Mouse (Mus musculus): ENCODE measurements at regions not wholly inside any gene's neighbourhood (a gene's known extent, or its start where the extent isn't known, plus 50 kb on each side); places are given as distances from the start of the nearest gene placed in this dataset.

DNA sequence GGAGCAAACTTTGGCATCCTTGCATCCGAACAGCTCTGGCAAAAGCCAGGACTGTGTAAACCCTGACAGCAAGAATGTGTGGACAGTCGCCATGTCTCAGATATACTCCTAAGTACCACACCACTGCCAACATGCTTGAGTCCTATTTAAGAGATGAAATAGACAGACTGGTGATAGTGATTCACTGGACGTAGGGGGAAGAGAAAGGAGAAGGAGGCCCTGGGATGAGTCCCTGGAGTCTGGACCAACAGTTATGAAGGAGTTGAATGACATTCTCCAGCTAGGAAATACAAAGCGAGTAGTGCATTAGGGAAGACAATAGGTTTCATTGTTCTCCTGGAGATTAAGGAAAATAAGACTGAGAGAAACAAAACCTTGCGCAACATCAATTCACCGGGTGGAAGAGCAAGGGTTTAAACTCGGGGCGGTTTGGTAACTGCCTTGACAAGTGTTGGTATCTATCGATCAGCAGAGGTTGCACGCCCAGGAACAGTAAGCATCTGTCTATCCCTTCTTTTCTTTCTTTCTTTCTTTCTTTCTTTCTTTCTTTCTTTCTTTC is 54.3 kb upstream of the Nrbf2 start:
- no peak for DNase-seq

DNA sequence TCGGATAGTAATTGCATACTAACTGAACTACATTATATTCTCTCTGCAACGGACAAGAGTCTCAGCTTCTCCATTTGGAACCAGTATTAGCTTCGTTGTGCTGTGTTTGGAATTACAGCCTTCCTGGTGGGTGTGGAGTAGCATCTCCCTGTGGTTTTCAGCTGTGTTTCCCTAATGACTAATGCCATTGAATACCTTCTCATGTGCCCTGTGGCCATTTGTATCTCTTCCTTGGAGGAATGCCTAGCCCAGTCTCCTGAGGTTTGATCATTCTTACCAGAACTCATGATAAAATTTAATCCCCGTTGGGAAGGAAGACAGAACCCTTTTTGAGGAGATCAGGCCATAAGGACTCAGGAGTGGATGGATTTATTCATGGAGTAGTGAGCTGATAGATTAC is 59.6 kb upstream of the Nrbf2 start:
- DNase-seq, result no peak

DNA sequence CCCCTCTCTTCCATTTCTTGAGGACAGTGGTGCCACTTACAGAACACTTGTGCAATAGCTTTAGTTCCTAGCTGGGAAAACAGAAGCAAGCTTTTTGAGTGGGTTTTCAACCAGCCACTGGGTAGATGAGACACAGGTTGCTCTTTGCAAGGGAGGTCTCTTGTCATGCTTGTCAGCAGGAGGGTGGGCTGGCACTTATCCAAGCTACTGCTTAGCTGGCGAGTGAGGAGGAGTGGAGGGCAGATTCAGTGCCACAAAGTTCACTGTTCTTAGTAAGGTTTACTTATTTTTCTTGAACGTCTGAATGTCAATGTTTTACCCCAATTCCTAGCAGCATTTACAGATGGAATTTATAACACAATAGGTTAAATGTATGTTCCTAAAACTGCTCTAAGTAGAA is 65.9 kb upstream of the Nrbf2 start:
- DNase-seq, result no peak

DNA sequence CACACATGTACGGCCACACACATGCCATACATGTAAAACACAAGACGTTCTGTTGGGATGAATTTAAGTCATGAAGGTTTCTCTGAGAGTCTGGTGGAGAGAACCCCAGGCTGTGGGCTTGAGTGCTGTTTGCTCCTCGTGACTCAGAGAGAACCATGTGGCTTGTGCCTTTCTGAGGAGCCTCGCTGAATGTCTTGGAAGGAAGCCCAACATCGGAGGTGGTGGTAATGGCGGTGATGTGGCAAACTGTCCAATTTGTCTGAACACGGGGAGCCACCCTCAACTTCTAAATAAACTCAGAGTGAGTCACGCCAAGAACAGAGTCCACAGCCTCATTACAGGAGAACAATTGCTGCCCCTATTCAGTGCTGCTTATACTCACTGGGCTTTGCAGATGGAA is 75.7 kb upstream of the Nrbf2 start:
- no peak for DNase-seq

DNA sequence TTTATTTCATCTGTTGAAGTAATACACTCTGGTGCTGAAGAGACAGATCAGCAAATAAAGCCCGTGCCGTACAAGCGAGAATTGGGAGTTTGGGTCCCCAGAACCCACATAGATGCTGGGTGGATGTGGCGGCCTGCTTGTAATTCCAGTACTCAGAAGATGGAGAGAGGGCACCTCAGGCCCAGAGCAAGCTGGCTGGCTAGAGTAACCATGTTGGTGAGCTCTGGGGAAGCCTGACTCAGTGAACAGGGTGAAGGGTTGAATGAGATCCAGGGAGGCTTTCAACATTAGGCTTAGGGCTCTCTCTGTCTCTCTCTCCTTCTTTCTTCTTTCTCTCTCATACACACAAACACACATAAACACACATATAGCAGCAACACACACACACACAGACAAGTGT is 76.2 kb upstream of the Nrbf2 start:
- no peak for DNase-seq

DNA sequence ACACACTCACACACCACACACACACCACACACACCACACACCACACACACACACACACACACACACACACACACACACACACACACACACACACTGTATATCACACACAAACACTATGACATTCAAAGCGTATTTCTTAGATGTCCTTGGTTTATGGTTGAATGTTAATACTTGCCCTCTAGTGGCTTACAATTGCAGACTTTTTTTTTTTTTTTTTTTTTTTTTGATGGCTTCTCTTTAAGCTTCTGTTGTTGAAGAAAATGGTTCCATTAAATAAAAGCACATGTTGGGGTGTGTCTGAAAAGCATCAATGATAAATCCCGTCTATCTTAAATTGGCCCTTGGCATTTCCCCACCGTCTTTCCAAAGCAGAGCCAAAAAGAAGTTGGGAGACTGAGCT is 79.5 kb upstream of the Nrbf2 start:
- no peak for DNase-seq

DNA sequence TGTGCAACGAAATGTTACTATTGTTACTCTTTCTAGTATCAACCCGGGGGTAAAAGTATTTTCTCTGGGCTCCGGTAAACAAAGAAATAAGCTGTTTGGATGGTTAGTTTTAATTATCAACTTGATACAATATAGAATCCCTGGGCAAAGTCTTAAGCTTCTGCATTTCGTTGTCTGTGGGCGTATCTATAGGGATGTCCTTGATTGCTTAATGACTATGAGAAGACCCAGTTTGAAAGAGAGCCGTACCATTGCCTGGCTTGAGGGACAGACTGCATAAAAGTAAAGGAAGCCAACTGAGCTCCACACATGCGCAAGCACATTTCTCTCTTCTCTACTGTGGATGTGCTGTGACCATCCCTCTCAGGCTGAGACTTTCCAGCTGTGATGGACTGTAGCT is 80.1 kb upstream of the Nrbf2 start:
- DNase-seq, result no peak

DNA sequence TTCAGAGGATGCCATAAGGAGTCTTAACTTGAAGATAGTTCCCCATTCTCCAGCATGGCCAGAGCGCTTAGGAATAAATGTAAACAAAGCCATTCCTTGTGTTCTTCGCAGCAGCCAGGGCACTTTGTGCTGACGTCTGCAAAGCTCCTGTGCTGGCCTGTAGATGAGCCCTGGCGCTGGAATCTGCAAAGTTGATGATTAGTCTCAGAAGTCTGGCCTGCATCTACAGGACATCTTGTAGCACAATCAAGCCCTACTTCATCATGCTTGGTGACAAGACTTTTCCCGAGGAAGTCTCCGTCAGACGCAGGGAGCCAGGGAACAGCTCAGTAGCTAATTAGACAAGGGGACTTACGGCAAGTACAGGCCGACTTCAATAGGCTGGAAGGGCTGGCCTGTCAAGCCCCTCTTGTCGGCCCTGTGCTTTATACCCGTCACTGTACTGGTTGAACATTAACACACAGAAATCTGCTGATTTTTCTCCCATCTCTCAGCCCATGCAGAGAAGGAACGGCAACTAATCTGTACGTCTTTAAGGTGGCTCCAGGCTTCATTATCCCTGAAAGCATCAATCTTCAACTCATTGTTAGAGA is 87.6 kb upstream of the Nrbf2 start:
- DNase-seq, result no peak

DNA sequence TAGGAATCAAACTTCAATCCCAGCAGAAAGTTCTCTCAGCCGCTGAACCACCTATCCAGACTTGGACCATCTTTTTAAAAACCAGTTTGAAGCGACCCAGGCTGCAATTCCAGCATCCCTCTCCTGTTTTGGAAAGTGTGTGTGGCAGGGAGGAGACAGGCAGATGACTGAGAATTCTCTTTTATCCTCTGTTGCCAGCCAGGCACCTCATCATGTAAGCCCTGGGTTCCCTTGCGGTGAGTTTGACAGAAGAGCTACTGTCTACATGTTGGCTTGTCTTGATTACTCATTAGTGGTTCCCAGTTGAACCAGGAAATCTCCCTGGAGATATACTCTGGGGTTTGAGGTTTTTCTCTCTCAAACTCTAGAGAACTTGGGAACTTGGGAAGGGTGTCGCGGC is 91.5 kb upstream of the Nrbf2 start:
- DNase-seq, result no peak

DNA sequence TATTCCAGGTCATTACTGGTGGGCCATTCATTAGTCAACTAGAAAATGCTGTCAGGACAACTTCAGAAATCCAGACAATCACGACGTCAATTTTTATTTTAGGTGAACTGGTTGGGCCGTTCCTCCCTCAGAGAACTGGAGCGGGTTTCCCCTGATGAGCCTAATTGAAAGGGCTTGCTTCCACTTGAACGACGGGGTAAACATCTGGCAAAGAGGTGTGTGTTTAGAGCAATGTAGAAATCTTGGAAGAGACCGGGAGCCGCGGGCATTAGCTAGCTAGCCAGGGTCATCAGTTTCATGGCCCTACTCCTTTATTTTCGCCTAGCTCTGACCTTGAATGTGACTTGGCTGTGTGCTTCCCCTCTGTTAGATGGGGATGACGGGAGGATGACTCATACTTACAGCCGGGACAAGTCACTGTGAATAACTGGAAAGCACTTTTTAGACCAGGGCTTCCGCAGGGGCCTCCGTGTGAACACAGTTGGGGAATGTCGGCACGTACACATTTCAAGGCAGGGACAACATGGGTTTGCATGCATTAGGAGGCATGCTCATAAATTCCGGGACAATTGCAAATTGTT is 92.6 kb upstream of the Nrbf2 start:
- no peak for DNase-seq

DNA sequence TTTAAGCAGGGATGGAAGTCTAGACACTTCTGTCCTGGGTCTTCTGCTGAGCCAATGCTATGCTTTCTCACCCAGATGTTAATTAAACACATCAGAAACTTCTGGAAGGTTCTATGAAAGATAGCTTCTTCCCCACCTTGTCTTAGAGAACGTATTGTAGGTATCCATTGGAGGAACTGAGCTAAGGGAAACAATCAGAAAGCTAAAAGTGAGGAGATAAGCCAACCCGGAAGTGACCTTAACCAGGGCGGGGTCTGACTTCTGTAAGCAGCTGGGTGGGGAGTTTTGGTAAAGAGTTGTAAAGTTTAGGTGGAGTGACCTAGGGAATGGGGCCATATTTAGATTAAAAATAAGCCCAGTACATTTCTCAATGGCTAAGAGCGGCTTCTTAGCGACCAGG is 95.1 kb upstream of the Nrbf2 start:
- DNase-seq, result no peak

DNA sequence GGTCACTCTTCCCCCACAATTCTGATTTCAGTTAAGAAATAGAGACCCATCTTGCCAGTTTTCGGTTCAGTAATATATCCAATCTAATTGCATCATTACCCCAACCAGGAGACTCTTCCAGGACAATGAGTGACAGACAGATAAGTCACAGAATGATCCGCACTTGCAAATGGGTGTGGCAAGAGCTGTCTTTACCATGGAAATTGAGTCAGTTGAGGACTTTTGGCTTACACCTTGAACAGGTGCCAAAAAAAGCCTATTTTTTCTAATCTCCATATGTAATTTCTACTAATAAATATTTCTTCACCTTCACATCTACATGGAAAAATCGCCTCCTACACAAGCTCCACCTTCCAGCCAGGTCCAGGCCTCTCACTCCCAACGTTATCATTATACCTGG is 98.2 kb upstream of the Nrbf2 start:
- DNase-seq, result no peak

DNA sequence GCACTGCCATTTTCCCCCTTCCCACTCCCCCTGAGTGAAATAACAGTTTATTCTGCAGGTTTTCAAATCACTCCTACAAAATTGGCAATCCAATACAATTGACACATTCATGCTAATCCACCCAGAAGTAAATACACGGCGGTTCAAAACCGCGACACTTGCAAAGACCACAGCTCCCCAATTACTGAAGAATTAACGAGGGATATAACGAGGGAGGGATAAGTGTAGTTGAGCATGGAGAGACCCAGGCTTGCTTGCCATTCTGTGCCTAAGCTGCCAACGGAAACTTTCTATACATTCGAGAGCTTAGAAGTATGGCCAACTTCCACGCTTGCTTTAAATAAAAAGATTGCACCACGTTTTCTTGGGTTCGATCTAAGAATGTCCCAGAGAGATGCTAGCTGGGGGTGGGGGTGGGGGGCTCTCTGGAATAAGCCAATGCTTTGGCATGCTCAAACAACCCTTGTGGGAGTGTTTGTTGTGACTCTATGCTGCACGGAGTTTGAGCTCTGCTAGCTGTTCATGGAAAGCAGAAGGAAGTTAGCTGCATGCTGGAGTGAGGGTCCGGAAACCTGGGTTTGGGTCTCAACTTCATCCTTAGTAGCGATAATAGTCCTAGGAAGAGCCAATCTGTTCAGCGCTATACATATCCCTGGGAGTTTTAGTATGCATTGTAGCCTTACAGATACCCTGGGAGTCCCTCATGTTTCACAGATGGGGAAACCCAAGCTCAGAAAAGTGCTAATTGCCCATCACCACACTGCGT is 98.9 kb upstream of the Nrbf2 start:
- no peak for DNase-seq

DNA sequence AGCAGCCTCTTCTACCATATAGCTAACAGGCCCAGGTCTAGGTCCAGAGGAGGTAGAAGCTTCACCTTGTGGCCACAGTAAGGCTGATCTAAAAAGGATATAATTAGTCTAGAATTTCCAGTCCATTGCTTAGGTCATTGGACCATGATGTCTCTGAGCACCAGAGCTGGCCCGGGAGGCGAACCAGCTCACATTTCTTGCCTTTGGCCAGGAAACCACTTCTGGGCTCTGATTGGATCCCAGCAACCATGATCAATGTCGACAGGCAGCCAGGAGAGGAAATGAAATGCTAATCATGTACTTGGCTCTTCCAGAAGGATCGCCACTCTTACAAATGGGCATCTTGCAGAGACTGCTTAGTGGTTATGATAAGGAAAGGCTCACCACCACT is 99.5 kb upstream of the Nrbf2 start:
- DNase-seq, result no peak

DNA sequence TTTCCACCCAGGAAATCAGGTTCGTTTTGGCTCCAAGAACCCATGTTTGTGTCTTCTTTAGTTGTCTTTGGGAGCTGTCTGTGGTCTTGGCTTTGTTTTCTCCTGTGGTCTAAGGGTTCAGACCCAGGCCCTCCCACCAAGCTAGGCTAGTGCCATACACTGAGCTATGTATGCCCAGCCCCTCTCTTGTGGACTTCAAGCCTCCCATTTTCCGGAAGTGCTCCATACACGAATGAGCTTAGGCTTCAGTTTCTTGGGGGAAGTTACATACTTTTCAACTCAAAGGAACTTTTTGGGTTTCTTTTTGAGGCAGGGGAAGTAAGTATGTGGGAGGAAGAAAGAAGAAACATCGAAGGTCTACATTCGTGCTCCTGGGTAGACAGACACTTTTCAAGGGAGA is 100.9 kb upstream of the Nrbf2 start:
- no peak for DNase-seq

DNA sequence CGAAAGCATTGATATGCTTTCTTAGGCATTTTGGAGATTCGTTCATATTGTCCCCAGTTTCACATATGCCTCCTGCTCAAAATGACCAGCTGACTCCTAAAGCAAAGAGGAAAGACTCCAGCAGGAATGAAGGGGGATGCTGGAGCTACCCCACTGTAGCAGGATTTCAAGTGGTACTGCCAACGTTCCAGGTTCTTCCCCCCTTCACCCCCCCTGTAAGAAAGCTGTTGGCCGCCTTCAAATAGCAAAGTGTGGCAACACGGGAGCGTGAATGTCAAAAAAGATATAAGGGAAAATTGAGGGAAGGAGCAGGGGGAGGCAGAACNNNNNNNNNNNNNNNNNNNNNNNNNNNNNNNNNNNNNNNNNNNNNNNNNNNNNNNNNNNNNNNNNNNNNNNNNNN is 103.7 kb upstream of the Nrbf2 start:
- no peak for DNase-seq

DNA sequence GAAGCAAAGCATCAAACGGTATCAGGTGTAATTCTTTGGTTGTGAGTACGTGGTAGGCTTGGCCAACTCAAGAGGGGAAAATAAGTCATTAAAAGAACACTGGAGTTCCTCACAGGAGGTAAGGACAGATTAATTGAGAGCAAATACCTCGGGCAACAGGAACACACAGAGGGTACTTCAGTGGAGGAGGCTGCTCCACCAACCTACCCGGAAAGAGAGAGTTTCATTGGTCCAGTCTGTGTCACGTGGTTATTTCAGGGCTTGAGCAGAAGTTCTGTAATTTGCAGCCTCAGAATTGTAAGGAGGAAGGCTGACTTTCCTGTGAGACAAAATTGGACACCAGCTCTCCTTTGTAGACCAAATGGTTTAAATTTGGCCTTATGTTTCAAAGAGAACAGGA is 115.3 kb upstream of the Nrbf2 start:
- peak; percentile 38 to 59 for DNase-seq

DNA sequence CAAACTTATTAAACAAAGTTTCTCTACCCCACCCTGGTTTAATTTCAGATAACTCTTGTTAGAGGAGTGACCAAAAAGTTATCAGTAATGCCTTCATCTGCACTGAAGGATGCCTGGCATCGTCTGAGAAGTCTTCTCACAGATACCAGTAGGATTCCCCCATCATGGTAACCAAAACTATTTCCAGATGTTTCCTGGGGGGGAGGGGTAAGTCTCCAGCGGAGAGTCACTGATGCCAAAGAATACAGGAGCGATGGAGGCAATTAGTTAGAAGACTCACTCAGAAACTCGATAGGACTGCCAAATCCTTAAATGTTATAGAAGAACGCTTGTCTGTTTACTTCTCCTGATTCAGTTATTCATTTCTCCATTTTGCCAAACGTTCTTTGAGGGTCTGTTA is 116.3 kb upstream of the Nrbf2 start:
- DNase-seq, result no peak

DNA sequence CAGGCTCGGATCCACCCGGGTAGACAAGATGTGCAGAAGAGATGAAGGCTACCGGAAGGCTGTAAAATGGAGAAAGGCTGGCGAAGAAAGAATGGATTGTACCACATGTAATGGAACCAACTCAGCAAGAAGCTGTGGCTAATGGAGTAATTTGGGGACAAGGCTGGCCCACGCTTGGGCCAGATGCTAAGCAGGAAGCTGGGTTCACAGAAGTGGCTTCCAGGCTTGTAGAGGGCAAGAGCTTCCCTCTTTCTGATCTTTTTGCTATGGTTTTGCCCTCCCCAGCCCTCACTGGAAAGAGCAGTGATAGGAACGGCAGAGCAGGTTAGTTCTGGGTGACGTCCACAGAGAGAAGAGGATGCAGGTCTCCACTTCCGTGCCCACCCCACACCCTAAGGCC is 117.7 kb upstream of the Egr2 start:
- DNase-seq, result no peak

DNA sequence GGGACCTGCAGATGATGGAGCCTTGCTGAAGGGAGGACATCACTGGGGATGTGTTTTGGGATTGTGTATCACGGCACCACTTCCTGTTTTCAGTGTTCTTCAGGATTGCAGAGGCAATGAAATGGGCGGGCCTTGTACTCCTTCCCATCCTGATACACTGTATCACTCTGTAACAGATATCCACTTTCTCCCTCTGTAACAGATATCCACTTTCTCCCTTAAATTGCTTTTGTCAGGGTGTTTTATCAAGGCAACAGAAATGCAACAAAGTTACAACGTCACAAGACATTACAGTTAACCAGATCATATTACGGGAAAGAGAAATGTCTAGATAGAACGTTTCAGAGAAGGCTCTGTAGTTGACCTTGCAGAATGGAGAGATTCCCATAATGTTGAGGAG is 114.5 kb upstream of the Egr2 start:
- DNase-seq, result no peak

DNA sequence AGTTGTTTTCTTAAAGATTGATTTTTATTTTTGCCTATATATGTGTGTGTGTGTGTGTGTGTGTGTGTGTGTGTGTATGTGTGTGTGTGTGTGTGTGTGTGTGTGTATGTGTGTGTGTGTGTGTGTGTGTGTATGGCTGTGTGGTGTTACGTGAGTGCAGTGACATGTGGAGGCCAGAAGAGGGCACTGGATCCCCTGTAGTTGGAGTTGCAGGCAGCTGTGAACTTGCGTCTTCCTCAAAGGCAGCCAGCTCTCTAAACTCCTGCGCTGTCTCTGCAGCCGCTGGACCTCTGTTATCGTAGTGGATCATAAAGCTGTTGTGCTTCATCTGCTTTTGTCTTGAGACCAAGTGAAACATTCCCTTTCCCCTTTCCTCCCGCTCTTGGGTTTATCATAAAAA is 109.9 kb upstream of the Egr2 start:
- DNase-seq, result no peak

DNA sequence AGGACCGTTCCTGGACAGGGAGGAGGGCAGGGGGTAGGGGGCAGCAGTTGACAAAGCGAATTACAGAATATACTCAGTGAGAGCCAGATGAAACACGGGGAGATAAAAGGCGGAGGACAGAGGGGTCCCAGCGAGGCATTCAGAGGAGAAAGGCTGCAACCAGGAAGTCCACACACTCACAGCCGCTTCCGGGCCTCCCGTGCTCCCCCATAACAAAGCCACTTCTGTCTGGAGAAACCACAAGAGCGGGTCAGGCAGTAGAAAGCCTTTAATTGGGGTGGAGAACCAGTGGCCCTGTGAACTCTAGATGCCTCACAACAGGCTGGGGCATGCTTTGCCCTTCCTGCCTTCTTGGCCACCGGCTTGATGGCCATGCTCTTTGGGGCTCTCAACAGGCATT is 108.1 kb upstream of the Egr2 start:
- DNase-seq, result no peak

DNA sequence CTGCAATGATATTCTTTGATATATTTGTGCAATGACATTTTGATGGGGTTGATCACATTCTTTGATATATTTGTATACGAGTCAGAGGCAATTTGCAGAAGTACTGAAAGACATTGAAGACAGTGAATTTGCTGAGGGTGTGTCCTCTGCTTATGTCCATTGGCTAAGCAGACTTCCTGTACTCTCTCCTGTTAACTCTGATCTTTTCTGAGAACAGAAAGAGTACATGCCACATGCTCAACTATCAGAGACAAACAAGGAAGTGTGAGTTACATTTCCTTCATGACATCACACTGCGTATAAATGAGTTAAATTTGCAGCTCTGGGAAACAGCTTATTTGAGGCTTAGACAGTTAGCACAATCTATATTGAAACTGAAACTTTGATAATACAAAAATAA is 104.5 kb upstream of the Egr2 start:
- no peak for DNase-seq

DNA sequence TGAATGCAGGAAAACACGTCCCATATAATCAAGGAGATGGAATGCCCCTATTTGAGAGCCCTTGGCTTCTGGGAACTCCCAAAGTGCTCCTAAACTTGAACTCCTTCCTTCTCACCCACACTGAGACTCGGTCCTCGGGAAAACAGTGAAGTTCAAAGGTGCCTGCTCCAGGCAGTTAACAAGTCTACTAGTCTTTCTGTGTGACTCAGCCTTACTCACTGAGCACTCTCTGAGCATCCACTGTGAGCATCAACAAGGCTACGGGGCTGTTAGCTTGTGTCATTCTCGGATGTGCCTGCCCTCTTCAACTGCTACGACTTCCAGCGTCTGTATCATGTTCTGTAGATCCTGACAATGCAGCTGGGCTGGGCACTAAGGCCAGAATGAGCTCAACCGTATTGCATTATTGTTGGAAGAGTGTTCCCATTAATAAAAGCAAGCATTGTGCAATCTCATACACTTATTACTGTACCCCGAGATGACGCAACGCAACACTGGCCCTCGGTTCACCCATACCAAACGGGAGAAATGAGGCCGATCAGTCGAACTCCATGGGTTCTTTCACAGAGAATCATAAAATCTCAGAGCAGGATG is 96.1 kb upstream of the Egr2 start:
- DNase-seq, result peak; percentile 56 to 60
